Mouse (Mus musculus) C2C12 (cell line): ENCODE results near the gene Wdr19. TPM values are rescaled to one million over a fixed set of nuclear protein-coding genes. Genes with fewer than 3 reads are reported as not detected.

Experiments
- H3K27me3 ChIP-seq: one replicate; pipeline ENCODE4 v1.6.1; 2011; ENCODE audit not compliant: control insufficient read depth, insufficient read depth, insufficient read length
- H3K36me3 ChIP-seq: one replicate; pipeline ENCODE4 v1.6.1; 2011; ENCODE audit not compliant: control insufficient read depth, insufficient read depth
- H3K4me3 ChIP-seq: one replicate; pipeline ENCODE4 v1.5.1; 2011; ENCODE audit warnings: mild to moderate bottlenecking, control low read depth; ENCODE audit not compliant: poor library complexity, insufficient read depth, severe bottlenecking
- H3K79me2 ChIP-seq: one replicate; pipeline ENCODE4 v1.6.1; 2011; ENCODE audit not compliant: control insufficient read depth, insufficient read depth
- H3K79me3 ChIP-seq: one replicate; pipeline ENCODE4 v1.6.1; 2011; ENCODE audit warnings: low read depth, control low read depth
- H3ac ChIP-seq: one replicate; pipeline ENCODE3; 2011; ENCODE audit warnings: low read depth; ENCODE audit not compliant: control insufficient read depth, insufficient read length
- CEBPB ChIP-seq: IDR thresholded peaks from one replicate; pipeline ENCODE4 v1.6.1; 2011; ENCODE audit warnings: low read depth, mild to moderate bottlenecking, control low read depth, moderate library complexity
- CTCF ChIP-seq: IDR thresholded peaks from one replicate; pipeline ENCODE4 v1.5.1; 2011; ENCODE audit not compliant: control insufficient read depth, insufficient read depth, insufficient read length
- FOSL1 ChIP-seq: IDR thresholded peaks from one replicate; pipeline ENCODE4 v1.8.0; 2011; ENCODE audit warnings: mild to moderate bottlenecking, low read length; ENCODE audit not compliant: poor library complexity, insufficient read depth, severe bottlenecking
- MAX ChIP-seq: IDR thresholded peaks from one replicate; pipeline ENCODE4 v1.6.1; 2011; ENCODE audit warnings: mild to moderate bottlenecking, control low read depth
- MYOD1 ChIP-seq: IDR thresholded peaks from one replicate; pipeline ENCODE4 v1.6.1; 2011; ENCODE audit warnings: low read depth; ENCODE audit not compliant: control insufficient read depth, insufficient read length
- MYOG ChIP-seq: IDR thresholded peaks from one replicate; pipeline ENCODE4 v1.6.1; 2011; ENCODE audit not compliant: control insufficient read depth, insufficient read length; ENCODE audit errors: extremely low read depth
- USF1 ChIP-seq: IDR thresholded peaks from one replicate; pipeline ENCODE4 v1.6.1; 2011; ENCODE audit warnings: low read depth, mild to moderate bottlenecking, control low read depth, moderate library complexity
- polyA plus RNA-seq: library from polyadenylated mRNA; unstranded; fragments of >200 nt; fragmentation: generic; extraction: Trizol; gene quantifications from one replicate; pipeline ENCODE4 v1.2.1, GENCODE M21; 2012; ENCODE audit warnings: missing spikeins

The Wdr19 gene
- polyA plus RNA-seq, 1 experiment: 2.9 TPM

GRCm38 (mm10) chr5:65156853-65157252 lies 42.6 kb upstream of the Wdr19 start:
- Histone ChIP-seq H3K36me3 (no peaks in the 10 kb centered on the region), H3K4me3 (no peak overlapping the region), H3ac (no peak overlapping the region), H3K79me3 (no peaks in the 10 kb centered on the region), H3K27me3 (no peaks in the 10 kb centered on the region), H3K79me2 (no peaks in the 10 kb centered on the region)
- TF ChIP-seq MYOG (no peak), CTCF (peak; percentile 53)

- TF ChIP-seq USF1 (no peak), FOSL1 (no peak), MYOG (no peak), MAX (no peak), CEBPB (no peak), MYOD1 (no peak), CTCF (no peak)
- Histone ChIP-seq H3K27me3 (no peaks in the 10 kb centered on the region), H3K79me3 (no peaks in the 10 kb centered on the region), H3ac (no peak overlapping the region), H3K4me3 (no peak overlapping the region), H3K79me2 (no peaks in the 10 kb centered on the region), H3K36me3 (no peaks in the 10 kb centered on the region)
These were observed 41.8 kb upstream of the Wdr19 start for GRCm38 (mm10) chr5:65157412-65158381.

- Histone ChIP-seq H3K79me2 (no peaks in the 10 kb centered on the region), H3K27me3 (no peaks in the 10 kb centered on the region), H3K36me3 (no peaks in the 10 kb centered on the region), H3ac (no peak overlapping the region), H3K79me3 (no peaks in the 10 kb centered on the region), H3K4me3 (no peak overlapping the region)
- TF ChIP-seq MYOD1: no peak
- no peak for TF ChIP-seq USF1
- TF ChIP-seq CTCF: no peak
These were observed 40.7 kb upstream of the Wdr19 start for GRCm38 (mm10) chr5:65158696-65159305.

- no peak overlapping the region for H3K4me3 ChIP-seq
- no peaks in the 10 kb centered on the region for H3K79me2 ChIP-seq
- no peak overlapping the region for H3ac ChIP-seq
- H3K27me3 ChIP-seq: no peaks in the 10 kb centered on the region
- TF ChIP-seq CTCF (no peak), FOSL1 (no peak), MYOD1 (no peak), CEBPB (no peak), USF1 (no peak), MYOG (no peak), MAX (no peak)
- no peaks in the 10 kb centered on the region for H3K79me3 ChIP-seq
- H3K36me3 ChIP-seq: no peaks in the 10 kb centered on the region
These were observed 36.5 kb upstream of the Wdr19 start for GRCm38 (mm10) chr5:65163001-65163400.

- H3ac ChIP-seq: no peak overlapping the region
- TF ChIP-seq USF1: no peak
- TF ChIP-seq MAX: no peak
- no peak for TF ChIP-seq CEBPB
- no peak for TF ChIP-seq FOSL1
- no peak for TF ChIP-seq MYOG
- TF ChIP-seq MYOD1: no peak
- TF ChIP-seq CTCF: no peak
- no peaks in the 10 kb centered on the region for H3K27me3 ChIP-seq
- H3K36me3 ChIP-seq: no peaks in the 10 kb centered on the region
- H3K79me3 ChIP-seq: no peaks in the 10 kb centered on the region
- H3K79me2 ChIP-seq: no peaks in the 10 kb centered on the region
- H3K4me3 ChIP-seq: no peak overlapping the region
These were observed 35.9 kb upstream of the Wdr19 start for GRCm38 (mm10) chr5:65163489-65164092.
